Mouse (Mus musculus): ENCODE measurements at regions not wholly inside any gene's neighbourhood (a gene's known extent, or its start where the extent isn't known, plus 50 kb on each side); places are given as distances from the start of the nearest gene placed in this dataset.

- DNase-seq (ENCODE audit: low spot score in 2 of 2), result no peak
These were observed 101.1 kb upstream of the Sesn3 start for GRCm38 (mm10) chr9:14173631-14174323.

GRCm38 (mm10) chr9:14174324-14175040 is 100.4 kb upstream of the Sesn3 start:
- no peak for DNase-seq (ENCODE audit: low spot score in 2 of 2)

GRCm38 (mm10) chr9:14175041-14175881 is 99.6 kb upstream of the Sesn3 start:
- DNase-seq (ENCODE audit: low spot score in 2 of 2), result no peak

- DNase-seq (ENCODE audit: low spot score in 2 of 2), result no peak
These were observed 95.1 kb upstream of the Sesn3 start for GRCm38 (mm10) chr9:14179777-14180176.

GRCm38 (mm10) chr9:14184261-14184660 is 90.6 kb upstream of the Sesn3 start:
- no peak for DNase-seq (ENCODE audit: low spot score in 2 of 2)

GRCm38 (mm10) chr9:14185681-14186080 is 89.2 kb upstream of the Sesn3 start:
- no peak for DNase-seq (ENCODE audit: low spot score in 2 of 2)

GRCm38 (mm10) chr9:14187753-14188152 is 87.1 kb upstream of the Sesn3 start:
- DNase-seq (ENCODE audit: low spot score in 2 of 2), result no peak

- DNase-seq (ENCODE audit: low spot score in 2 of 2), result no peak
These were observed 86.4 kb upstream of the Sesn3 start for GRCm38 (mm10) chr9:14188504-14188903.

GRCm38 (mm10) chr9:14190660-14191059 is 84.2 kb upstream of the Sesn3 start:
- DNase-seq (ENCODE audit: low spot score in 2 of 2), result no peak

GRCm38 (mm10) chr9:14194748-14195147 is 80.1 kb upstream of the Sesn3 start:
- DNase-seq (ENCODE audit: low spot score in 2 of 2), result no peak

- DNase-seq (ENCODE audit: low spot score in 2 of 2), result no peak
These were observed 75.8 kb upstream of the Sesn3 start for GRCm38 (mm10) chr9:14199116-14199515.

GRCm38 (mm10) chr9:14199983-14200700 is 74.7 kb upstream of the Sesn3 start:
- DNase-seq (ENCODE audit: low spot score in 2 of 2), result no peak

- no peak for DNase-seq (ENCODE audit: low spot score in 2 of 2)
These were observed 74.0 kb upstream of the Sesn3 start for GRCm38 (mm10) chr9:14200852-14201251.

GRCm38 (mm10) chr9:14202551-14203306 is 72.1 kb upstream of the Sesn3 start:
- no peak for DNase-seq (ENCODE audit: low spot score in 2 of 2)

GRCm38 (mm10) chr9:14203307-14203695 is 71.6 kb upstream of the Sesn3 start:
- no peak for DNase-seq (ENCODE audit: low spot score in 2 of 2)

- DNase-seq (ENCODE audit: low spot score in 2 of 2), result no peak
These were observed 71.0 kb upstream of the Sesn3 start for GRCm38 (mm10) chr9:14203768-14204416.

GRCm38 (mm10) chr9:14204817-14205216 is 70.0 kb upstream of the Sesn3 start:
- DNase-seq (ENCODE audit: low spot score in 2 of 2), result no peak

- no peak for DNase-seq (ENCODE audit: low spot score in 2 of 2)
These were observed 67.9 kb upstream of the Sesn3 start for GRCm38 (mm10) chr9:14206838-14207560.

GRCm38 (mm10) chr9:14207561-14207936 is 67.3 kb upstream of the Sesn3 start:
- DNase-seq (ENCODE audit: low spot score in 2 of 2), result no peak

- DNase-seq (ENCODE audit: low spot score in 2 of 2), result no peak
These were observed 61.6 kb upstream of the Sesn3 start for GRCm38 (mm10) chr9:14213283-14213682.

Measured in spleen, postnatal 4 days (tissue).